Mouse (Mus musculus): Measurements from ENCODE around the gene Tmem176a.
"Not testable (repeated sequence)": the region's sequence is repeated elsewhere in the genome, so short reads cannot be mapped to it uniquely, and the experiment has no call there.

Tmem176a gene

DNA sequence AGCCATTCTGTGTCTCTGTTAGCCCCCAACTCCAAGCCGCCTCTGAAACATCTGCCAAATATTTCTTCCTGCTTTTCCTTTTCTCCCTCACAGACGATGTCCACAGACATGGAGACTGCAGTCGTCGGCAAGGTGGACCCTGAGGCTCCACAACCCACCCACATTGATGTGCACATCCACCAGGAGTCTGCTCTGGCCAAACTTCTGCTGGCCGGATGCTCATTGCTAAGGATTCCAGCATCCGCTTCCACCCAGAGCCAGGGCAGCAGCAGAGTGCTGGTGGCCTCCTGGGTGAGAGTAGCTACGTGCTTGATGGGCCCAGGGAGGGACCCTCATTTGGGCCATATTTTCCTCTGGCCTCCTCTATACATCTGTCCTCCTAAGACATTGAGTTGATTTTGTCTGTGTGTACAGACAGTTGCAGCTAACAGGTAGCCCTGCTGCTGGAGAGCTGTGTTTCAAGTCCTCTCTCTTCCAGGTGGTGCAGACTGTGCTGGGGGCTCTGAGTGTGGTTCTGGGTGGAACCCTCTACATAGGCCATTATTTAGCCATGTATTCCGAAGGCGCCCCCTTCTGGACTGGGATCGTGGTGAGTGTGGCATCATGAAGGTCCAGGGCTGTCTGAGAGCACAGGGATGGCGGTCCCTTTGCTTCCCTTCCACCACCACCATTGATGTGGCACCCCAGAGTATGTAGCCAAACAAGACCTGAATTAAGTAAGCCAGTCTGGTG lies 1.6 kb downstream of the Tmem176a start:
- no peak for DNase-seq

- no peak for DNase-seq
Measured at GRCm38 (mm10) chr6:48845086-48845485, 4.4 kb downstream of the Tmem176a start.

DNA sequence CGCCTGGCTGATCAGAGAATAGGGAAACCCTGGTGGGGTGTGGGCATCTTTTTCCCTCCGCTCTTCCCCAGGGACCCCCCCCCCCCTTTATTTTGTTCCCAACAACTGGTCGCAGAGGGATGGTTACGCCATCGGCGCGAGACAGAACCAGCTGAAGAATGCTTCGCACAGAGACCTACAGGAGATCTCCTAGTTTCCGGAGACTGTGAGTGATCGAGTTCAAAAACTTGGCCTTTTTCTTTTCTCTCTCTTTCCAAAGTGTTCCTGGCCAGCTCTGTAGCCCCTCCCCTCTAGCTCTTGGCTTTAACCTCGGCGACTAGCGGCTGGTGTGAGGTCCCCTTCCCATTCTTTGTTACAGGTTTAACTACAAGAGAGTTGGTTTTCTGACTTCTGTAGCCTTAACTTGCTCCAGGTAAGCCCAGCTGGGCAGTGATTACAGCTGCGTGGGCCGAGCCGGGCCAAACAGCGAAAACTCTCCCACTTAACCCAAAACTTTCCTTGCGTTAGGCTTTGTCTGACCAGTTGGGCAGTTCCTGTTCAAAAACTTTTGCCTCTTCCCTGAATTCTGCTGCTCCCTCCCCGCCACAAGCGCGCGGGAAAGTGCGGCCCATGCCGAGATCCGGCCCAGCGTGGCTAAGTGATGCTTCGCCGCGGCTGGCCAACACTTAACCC lies 11.2 kb downstream of the Tmem176a start:
- DNase-seq: no peak

- DNase-seq: no peak
Measured at GRCm38 (mm10) chr6:48854155-48854554, 13.4 kb downstream of the Tmem176a start.

DNA sequence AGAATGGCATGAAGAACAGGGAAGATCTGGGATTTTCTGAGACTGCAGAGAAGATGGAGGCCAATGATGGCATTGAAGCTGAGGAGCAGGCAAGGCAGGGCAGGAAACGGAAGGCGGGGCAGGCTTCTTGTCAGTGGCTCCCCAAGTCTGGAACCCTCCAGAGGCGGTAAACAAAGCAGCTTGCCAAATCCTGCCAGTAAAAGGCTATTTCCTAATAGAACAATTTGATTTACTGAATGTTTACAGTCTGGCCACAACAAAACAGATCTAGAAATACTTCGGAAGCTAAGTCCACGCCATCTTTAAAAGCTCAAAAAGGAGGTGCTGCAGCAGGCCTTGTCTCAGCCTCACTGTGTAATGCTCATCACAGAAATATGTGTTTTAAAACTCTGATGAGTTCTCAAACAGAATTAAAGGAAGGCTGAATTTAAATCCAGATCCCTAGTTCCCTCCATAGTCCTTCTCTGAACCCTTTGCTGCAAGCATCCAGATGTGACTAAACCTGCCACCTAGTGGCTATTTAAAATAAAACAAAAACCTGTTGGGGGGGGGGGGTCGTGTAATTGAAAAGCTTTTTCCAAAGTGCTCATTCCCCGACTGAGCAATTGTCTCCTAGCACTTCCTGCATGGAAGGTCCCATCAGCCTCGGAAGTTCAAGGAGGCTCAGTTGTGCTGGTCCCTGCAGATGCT lies 17.0 kb downstream of the Tmem176a start:
- no peak for DNase-seq

DNA sequence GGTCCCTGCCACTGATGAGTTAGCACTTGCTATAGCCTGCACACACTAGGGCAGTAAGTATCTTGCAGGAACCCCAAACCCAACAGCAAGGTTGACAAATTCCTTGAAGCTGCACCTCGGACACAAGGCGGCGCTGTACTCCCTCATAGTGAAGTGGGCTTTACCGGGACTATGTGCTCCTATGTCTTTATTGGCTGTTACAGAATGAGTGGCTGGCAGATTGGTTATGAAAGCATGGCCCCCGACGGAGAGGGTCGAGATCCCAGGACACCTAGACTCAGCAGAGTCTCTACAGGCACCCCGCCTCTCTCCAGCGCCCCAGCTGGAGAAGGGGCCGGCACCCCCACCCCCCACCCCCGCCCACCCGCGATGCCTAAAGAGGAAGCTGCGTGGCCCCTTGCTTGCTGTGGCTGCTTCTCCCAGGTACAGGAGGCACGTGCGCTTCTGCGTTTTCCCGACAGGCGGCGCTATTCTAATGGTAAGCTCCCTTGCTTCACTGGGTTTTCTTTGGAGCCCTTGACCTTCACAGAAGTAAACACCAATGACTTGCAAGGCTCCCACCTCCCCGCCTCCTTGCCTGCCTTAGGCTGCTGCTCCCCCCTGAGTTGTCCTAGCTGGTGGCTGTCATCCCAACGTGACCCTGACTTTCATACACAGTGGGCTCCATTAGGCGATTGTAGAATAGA lies 19.6 kb downstream of the Tmem176a start:
- peak in 1 of 2 experiments; percentile 10 for DNase-seq

- DNase-seq: no peak
Measured at GRCm38 (mm10) chr6:48860851-48861250, 20.1 kb downstream of the Tmem176a start.

GRCm38 (mm10) chr6:48861616-48862280 lies 21.0 kb downstream of the Tmem176a start:
- DNase-seq: no peak

GRCm38 (mm10) chr6:48862816-48863215 lies 22.1 kb downstream of the Tmem176a start:
- no peak for DNase-seq

DNA sequence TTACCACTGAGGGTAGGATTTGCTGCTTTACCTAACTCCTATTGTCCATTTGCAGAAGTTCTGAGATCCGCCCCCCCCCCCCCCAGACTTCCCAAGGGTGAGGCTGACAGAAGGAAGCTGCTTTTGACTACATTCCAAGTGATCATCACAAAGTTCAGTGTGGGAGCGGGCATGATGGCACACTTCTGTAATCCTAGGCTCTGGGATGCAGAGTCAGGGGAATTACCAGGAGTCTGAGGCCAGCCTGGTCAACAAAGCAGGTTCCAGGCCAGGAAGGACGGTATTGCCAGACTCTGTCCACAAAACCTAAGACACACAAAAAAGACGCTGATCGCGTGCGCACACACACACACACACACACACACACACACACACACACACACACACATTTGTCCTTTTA lies 22.8 kb downstream of the Tmem176a start:
- DNase-seq: no peak

GRCm38 (mm10) chr6:48864181-48864580 lies 23.5 kb downstream of the Tmem176a start:
- no peak for DNase-seq

GRCm38 (mm10) chr6:48864723-48865122 lies 24.0 kb downstream of the Tmem176a start:
- no peak for DNase-seq

- DNase-seq: no peak
Measured at GRCm38 (mm10) chr6:48865152-48865745, 24.5 kb downstream of the Tmem176a start.

DNA sequence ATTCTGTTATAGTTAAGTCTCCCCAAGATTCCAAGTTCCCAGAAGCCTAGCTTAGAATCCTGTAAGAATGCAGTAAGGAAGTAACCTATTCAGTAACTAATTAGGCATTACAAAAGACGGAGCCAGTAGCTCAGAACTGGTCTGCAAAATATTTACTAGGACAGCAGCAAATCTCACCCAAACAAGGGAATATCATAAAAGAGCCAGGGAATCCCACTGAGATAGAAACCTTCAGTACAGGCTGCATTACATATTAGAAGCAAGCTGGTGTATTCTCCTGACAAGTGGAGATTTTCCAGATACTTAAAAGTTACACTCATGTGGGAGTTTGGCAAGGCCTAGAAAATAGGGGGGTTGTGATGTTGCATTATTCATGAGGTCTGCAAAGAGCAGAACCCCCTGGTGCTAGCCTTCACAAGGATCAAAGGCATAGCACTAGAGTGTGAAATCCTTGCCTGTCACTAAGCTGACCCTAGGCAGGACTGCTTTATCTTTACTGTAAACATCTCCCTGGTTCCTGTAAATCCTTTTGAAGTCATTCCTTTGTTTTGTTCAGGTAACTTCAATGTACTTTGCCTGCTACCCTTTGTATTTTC lies 25.7 kb downstream of the Tmem176a start:
- not testable (repeated sequence) for DNase-seq

GRCm38 (mm10) chr6:48867158-48867557 lies 26.4 kb downstream of the Tmem176a start:
- DNase-seq: no peak

GRCm38 (mm10) chr6:48869774-48870173 lies 29.1 kb downstream of the Tmem176a start:
- no peak for DNase-seq

- DNase-seq: no peak
Measured at GRCm38 (mm10) chr6:48872596-48872995, 31.9 kb downstream of the Tmem176a start, which contains the start of gene Aoc1. TSS of gene Aoc1 (plus strand) at chr6:48872896.

DNA sequence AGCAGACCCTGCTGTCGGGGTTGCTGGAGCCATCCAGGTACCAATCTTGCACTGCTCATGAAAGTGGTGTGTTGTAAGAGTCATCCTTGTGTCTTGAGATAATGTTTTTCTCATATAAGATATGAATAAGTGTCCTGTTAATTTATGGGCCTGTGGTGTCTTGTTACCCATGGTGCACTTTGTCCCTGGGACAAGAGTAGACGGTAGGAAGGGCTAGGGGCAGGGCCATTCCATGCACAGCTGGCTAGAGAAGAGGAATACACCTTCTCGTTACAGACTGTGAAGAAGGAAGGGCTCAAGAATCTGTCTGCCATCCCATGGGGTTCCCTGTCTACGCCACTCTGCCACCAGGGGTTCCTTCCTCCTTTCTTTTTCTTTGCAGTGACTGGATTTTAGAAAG lies 33.9 kb downstream of the Tmem176a start:
- no peak for DNase-seq

- DNase-seq: no peak
Measured at GRCm38 (mm10) chr6:48875515-48875914, 34.8 kb downstream of the Tmem176a start.

DNA sequence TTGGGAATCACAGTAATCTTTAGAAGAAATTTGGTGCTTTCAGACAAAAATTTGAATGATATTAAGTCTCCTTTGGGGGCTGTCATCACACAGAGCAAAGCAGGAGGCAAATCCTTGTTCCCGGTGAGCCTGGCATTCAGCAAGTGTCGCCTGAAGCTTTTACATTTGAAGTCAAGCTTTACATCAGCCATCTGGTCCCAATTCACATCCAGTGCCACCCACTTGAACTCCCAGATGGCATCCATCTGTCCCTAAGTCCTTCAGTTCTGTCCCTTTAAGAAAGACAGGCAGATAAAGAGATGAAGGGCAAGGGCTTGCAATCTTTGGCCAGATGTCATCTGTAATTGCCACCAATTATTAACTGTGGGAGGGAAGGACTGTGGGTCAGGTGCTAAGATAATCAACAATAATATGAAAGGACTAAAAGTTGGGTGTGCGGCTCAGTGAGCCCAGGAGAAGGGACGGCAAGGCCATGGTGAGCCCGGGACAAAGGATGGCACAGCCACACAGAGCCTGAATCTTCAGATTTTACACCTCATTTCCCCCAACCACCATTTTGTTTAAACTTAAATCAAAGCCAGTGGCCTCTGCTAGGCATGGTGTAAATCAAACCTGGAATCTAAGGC lies 35.9 kb downstream of the Tmem176a start:
- peak; percentile 11 to 18 for DNase-seq

GRCm38 (mm10) chr6:48894203-48894602 lies 53.5 kb downstream of the Tmem176a start:
- no peak for DNase-seq

All from cerebellum, adult 18-20 months (tissue).